Mouse (Mus musculus): ENCODE data around the gene Tmbim4.

- TF ChIP-seq CTCF (IDR thresholded peaks at IDR 0.05), result no peak
- no peak for TF ChIP-seq EP300 (IDR thresholded peaks at IDR 0.05)
Measured at GRCm38 (mm10) chr10:120251791-120252190, 50.4 kb downstream of the Tmbim4 start.
